Mouse (Mus musculus) c-Kit-positive CD71-positive TER-119-negative erythroid progenitor cells, embryonic 14.5 days (primary cell): ENCODE measurements around the gene 4930519P11Rik.

Experiments
- DNase-seq: peaks from one replicate; pipeline ENCODE4 v3.0.0-alpha.2; 2013; ENCODE audit warnings: low read depth

Gene 4930519P11Rik

GRCm38 (mm10) chr2:154583906-154584872 is 29.0 kb downstream of the 4930519P11Rik start:
- DNase-seq, result no peak

GRCm38 (mm10) chr2:154581421-154581820 is 31.8 kb downstream of the 4930519P11Rik start:
- no peak for DNase-seq

- DNase-seq, result no peak
Measured at GRCm38 (mm10) chr2:154580586-154580985, 32.7 kb downstream of the 4930519P11Rik start.

GRCm38 (mm10) chr2:154577744-154578067 is 35.5 kb downstream of the 4930519P11Rik start:
- DNase-seq, result no peak

- no peak for DNase-seq
Measured at GRCm38 (mm10) chr2:154576876-154577743, 36.1 kb downstream of the 4930519P11Rik start.

- no peak for DNase-seq
Measured at GRCm38 (mm10) chr2:154574271-154574670, 39.0 kb downstream of the 4930519P11Rik start.

- DNase-seq, result no peak
Measured at GRCm38 (mm10) chr2:154572996-154573395, 40.2 kb downstream of the 4930519P11Rik start.

- DNase-seq, result no peak
Measured at GRCm38 (mm10) chr2:154571976-154572375, 41.3 kb downstream of the 4930519P11Rik start.

GRCm38 (mm10) chr2:154571266-154571665 is 42.0 kb downstream of the 4930519P11Rik start:
- DNase-seq, result no peak

- DNase-seq, result no peak
Measured at GRCm38 (mm10) chr2:154570666-154571065, 42.6 kb downstream of the 4930519P11Rik start.

- peak; percentile 90 for DNase-seq
Measured at GRCm38 (mm10) chr2:154569836-154570286, 43.4 kb downstream of the 4930519P11Rik start, which contains the start of gene E2f1. Gene E2f1, minus strand, starts transcription at chr2:154569892.

- peak; percentile 69 for DNase-seq
Measured at GRCm38 (mm10) chr2:154569071-154569748, 44.0 kb downstream of the 4930519P11Rik start.

GRCm38 (mm10) chr2:154568329-154569070 is 44.7 kb downstream of the 4930519P11Rik start:
- no peak for DNase-seq

- no peak for DNase-seq
Measured at GRCm38 (mm10) chr2:154567766-154568165, 45.5 kb downstream of the 4930519P11Rik start.

- no peak for DNase-seq
Measured at GRCm38 (mm10) chr2:154566641-154567040, 46.6 kb downstream of the 4930519P11Rik start.

- DNase-seq, result no peak
Measured at GRCm38 (mm10) chr2:154565562-154565961, 47.7 kb downstream of the 4930519P11Rik start.

GRCm38 (mm10) chr2:154563612-154564170 is 49.5 kb downstream of the 4930519P11Rik start:
- no peak for DNase-seq
